Mouse (Mus musculus) midbrain, embryonic 11.5 days (tissue): ENCODE measurements around the gene Slc35d2. TPM values are rescaled to one million over a fixed set of nuclear protein-coding genes. Genes with fewer than 3 reads are reported as not detected.
A peak's percentile ranks its signal among the peaks of the same experiment; 100 is the strongest.
"Not testable (repeated sequence)": the region's sequence is repeated elsewhere in the genome, so short reads cannot be mapped to it uniquely, and the experiment has no call there.

Experiments
- ATAC-seq: fragments of 200-750 bp; cut with Nextera tagmentation; 2 replicates; pipeline ENCODE4 v1.8.0; 2017; ENCODE audit warnings: moderate TSS enrichment, moderate library complexity; ENCODE audit not compliant: low FRiP score
- DNase-seq: peaks from one replicate; pipeline ENCODE4 v3.0.0; 2015; ENCODE audit warnings: low spot score; ENCODE audit errors: missing footprints
- H3K27ac ChIP-seq: fragments of 300-500 bp; sonication (generic); 2 replicates; pipeline ENCODE4 v1.5.1; 2014; ENCODE audit warnings: low read depth, low read length
- H3K27me3 ChIP-seq: fragments of 300-500 bp; sonication (generic); 2 replicates; pipeline ENCODE4 v1.6.1; 2014; ENCODE audit warnings: mild to moderate bottlenecking, low read length, moderate library complexity, mixed read lengths; ENCODE audit not compliant: control insufficient read depth, insufficient read depth
- H3K36me3 ChIP-seq: fragments of 300-500 bp; sonication (generic); 2 replicates; pipeline ENCODE4 v1.6.1; 2014; ENCODE audit warnings: mild to moderate bottlenecking, low read length, moderate library complexity, mixed read lengths; ENCODE audit not compliant: control insufficient read depth, insufficient read depth
- H3K4me1 ChIP-seq: fragments of 300-500 bp; sonication (generic); 2 replicates; pipeline ENCODE4 v1.6.1; 2014; ENCODE audit warnings: low read length; ENCODE audit not compliant: control insufficient read depth, insufficient read depth
- H3K4me2 ChIP-seq: fragments of 300-500 bp; sonication (generic); 2 replicates; pipeline ENCODE4 v1.6.1; 2014; ENCODE audit warnings: mild to moderate bottlenecking, moderate library complexity
- H3K4me3 ChIP-seq: fragments of 300-500 bp; sonication (generic); 2 replicates; pipeline ENCODE4 v1.5.1; 2014; ENCODE audit warnings: low read depth, low read length
- H3K9ac ChIP-seq: fragments of 300-500 bp; sonication (generic); 2 replicates; pipeline ENCODE4 v1.6.1; 2014; ENCODE audit warnings: low read length
- H3K9me3 ChIP-seq: fragments of 300-500 bp; sonication (generic); 2 replicates; pipeline ENCODE4 v1.6.1; 2016; ENCODE audit warnings: low read length; ENCODE audit not compliant: control insufficient read depth
- WGBS: fragments of 180-500 bp; shearing (Covaris S2); extraction: QIAGEN DNeasy Blood & Tissue Kit; methylation state at CpG from one replicate; pipeline ENCODE4 v1.1.7; 2014; 5-methylcytosine and 5-hydroxymethylcytosine counted together
- polyA plus RNA-seq: library from polyadenylated mRNA; unstranded; fragments of >200 nt; fragmentation: Nextera tagmentation; extraction: Ambion mirVana; gene quantifications from 2 replicates; pipeline ENCODE4 v1.2.1, GENCODE M21; 2014

The Slc35d2 gene
- polyA plus RNA-seq, 1 experiment from 2014 or later, result 2.9 TPM

DNA sequence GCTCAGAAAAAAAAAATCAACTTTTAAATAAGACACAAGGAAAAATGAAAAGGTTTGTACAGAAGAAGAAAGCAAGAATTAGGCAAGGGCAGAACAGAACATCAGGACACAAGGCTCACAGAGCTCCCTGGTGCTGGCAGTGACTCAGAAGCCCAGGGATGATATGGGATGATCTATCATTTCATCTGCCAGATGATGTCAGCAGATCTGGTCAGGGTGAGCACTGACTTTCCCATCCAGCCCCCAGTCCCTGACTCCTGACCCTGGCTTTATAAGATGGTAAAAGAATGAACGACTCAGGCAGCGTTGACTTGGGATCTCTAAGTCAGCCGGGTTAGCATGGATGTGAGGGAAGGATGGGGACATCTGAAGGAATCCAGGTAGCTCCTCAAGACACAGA, 45.8 kb downstream of the Slc35d2 start:
- Histone ChIP-seq H3K4me2 (no peak overlapping the region), H3K27ac (no peak overlapping the region), H3K27me3 (no peaks in the 10 kb centered on the region), H3K9me3 (no peaks in the 10 kb centered on the region), H3K4me3 (no peak overlapping the region), H3K9ac (no peak overlapping the region), H3K36me3 (no peaks in the 10 kb centered on the region), H3K4me1 (peaks cover 13% of the 10 kb centered on the region)
- 91% methylated on average over 3 of the region's 3 CpGs for WGBS
- ATAC-seq (no peak), DNase-seq (no peak)

DNA sequence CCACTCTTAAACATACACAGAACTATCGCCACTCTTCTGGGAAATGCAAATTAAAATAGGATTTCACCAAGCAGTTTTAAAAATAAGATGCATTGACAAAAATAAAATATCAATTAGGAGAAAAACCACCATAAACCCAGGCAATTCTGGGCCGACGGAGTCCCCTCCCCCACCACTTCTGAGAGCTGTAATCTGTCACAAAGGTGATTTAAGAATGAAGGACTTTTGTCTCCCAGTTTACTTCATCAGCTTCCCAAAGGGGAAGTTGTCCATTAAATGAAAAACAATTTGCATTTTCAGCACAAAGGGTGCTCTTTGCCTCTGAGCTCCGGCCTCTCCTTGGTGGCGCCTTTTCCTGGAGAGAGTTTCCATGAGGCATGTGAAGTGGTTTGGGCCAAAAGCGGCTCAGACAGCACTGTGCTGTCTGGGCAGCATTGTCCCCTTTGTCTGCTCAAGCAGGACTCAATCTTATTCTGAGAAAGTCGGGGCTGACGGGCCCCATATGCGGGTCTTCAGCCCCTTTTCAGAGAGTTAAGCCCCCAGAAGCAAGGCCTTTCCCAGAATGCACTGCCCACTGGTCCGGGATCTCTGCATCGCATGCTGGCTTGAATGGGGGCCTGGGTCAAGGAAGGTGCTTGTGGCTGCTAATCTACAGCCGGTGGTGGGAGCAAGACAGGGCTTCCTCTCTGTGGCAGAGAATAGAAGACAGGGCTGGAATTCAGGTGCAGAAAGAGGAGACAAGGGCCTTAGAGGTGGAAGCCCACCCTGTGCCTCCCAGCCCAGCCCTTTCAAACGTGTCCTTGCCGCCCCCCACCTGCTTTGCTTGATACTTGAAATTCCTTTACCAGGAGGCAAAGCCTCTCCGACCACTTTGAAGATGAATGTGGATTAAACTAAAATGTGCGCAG, 47.9 kb downstream of the Slc35d2 start:
- 24% methylated on average over 16 of the region's 16 CpGs for WGBS
- Histone ChIP-seq H3K4me3 (no peak overlapping the region), H3K4me2 (peak overlapping the region; percentile 23; the same call in 1 of the 2 replicates), H3K36me3 (no peaks in the 10 kb centered on the region), H3K9me3 (no peaks in the 10 kb centered on the region), H3K4me1 (peaks cover 13% of the 10 kb centered on the region), H3K27ac (peak overlapping the region; percentile 80), H3K9ac (peak overlapping the region; percentile 41), H3K27me3 (no peaks in the 10 kb centered on the region)
- DNase-seq (peak; percentile 91), ATAC-seq (peak; percentile 89)

DNA sequence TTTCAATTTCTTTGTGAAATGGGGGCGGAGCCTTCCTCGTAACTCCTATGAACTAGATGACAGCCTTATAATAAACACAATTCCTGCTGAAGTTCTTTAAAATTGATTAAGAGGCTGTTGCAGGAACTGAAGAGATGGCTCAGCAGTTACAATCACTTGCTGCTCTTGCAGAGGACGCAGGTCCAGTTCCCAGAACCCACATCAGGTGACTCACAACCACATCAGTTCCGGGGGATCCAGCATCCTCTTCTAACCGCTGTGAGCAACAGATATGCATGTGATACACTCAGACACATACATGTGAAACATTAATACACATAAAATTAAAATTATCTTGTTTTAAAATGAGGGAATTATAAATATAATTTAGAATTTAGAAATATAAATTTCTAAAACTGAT, 51.6 kb downstream of the Slc35d2 start:
- ATAC-seq (no peak), DNase-seq (no peak)
- peaks cover 13% of the 10 kb centered on the region for H3K4me1 ChIP-seq
- H3K9ac ChIP-seq, result no peak overlapping the region
- 88% methylated on average over 5 of the region's 5 CpGs for WGBS
- no peak overlapping the region for H3K4me2 ChIP-seq
- no peak overlapping the region for H3K4me3 ChIP-seq
- no peak overlapping the region for H3K27ac ChIP-seq
- no peaks in the 10 kb centered on the region for H3K9me3 ChIP-seq
- H3K27me3 ChIP-seq, result no peaks in the 10 kb centered on the region
- H3K36me3 ChIP-seq, result no peaks in the 10 kb centered on the region

DNA sequence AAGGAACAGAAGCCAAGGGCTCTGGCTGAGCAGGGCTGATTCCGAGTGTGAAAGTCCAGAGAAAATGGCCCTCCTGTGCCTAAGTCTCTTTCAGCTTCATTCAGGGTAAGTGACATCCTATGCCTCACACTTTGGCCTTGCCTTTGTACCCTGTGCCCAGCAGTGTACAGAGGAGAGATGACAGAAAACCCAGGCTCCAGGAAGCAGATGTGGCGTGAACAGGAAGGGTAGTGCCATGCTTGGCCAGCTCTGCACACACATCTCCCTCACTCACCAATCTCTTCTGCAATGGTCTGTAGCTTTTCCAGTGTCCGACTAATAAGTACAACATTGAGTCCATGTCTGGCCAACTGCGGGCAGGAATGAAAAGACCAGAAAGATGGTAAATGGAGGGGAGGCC, 53.1 kb downstream of the Slc35d2 start:
- Histone ChIP-seq H3K27me3 (no peaks in the 10 kb centered on the region), H3K4me3 (no peak overlapping the region), H3K27ac (no peak overlapping the region), H3K36me3 (no peaks in the 10 kb centered on the region), H3K9ac (no peak overlapping the region), H3K4me1 (peaks cover 2% of the 10 kb centered on the region), H3K4me2 (no peak overlapping the region), H3K9me3 (no peaks in the 10 kb centered on the region)
- 86% methylated on average over 4 of the region's 4 CpGs for WGBS
- ATAC-seq (no peak), DNase-seq (no peak)

DNA sequence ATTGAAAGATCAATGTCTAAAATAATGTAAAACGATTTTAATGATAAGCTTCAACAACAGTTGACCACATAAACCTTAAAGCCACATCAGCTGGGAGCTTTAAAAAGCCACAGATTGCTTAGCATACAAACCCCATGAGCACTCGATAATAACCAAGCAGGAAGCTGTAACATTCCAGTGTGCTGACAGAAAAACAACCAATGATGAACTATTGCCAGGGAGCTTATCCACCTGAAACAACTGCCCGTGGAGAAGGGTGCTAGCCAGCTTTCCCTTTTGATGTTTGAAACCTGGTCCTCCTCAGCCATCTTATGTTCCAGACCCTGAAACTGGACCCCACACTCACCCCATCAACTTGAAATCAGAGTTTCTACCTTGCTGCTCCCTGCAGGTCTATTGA, 62.5 kb downstream of the Slc35d2 start:
- Histone ChIP-seq H3K4me1 (no peaks in the 10 kb centered on the region), H3K4me2 (no peak overlapping the region), H3K4me3 (no peak overlapping the region), H3K9me3 (no peaks in the 10 kb centered on the region), H3K36me3 (no peaks in the 10 kb centered on the region), H3K27me3 (no peaks in the 10 kb centered on the region), H3K9ac (no peak overlapping the region), H3K27ac (no peak overlapping the region)
- 75% methylated on average over 3 of the region's 3 CpGs for WGBS
- no peak for ATAC-seq
- DNase-seq, result no peak

DNA sequence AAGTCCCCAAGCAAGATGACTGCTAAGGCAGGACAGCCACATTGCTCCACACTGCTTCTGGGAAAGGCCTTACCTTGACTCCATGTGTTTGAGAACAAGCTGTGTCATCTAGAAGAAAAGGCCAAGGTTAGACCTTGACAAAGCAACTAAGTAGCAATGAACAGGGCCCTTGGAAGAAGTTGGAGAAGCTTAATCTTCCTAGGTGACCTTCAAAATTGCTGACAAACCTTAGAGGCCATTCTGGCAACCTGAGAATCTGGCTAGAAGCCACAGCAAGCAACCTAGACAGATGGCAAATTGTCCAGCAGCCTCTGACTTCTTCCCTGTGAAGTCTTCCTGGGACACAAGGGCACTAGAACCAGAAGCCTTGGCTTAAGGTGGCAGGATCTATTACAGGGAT, 64.9 kb downstream of the Slc35d2 start:
- Histone ChIP-seq H3K27me3 (no peaks in the 10 kb centered on the region), H3K9me3 (no peaks in the 10 kb centered on the region), H3K27ac (no peak overlapping the region), H3K4me1 (no peaks in the 10 kb centered on the region), H3K4me2 (no peak overlapping the region), H3K4me3 (no peak overlapping the region), H3K36me3 (no peaks in the 10 kb centered on the region), H3K9ac (no peak overlapping the region)
- no peak for DNase-seq
- no peak for ATAC-seq

DNA sequence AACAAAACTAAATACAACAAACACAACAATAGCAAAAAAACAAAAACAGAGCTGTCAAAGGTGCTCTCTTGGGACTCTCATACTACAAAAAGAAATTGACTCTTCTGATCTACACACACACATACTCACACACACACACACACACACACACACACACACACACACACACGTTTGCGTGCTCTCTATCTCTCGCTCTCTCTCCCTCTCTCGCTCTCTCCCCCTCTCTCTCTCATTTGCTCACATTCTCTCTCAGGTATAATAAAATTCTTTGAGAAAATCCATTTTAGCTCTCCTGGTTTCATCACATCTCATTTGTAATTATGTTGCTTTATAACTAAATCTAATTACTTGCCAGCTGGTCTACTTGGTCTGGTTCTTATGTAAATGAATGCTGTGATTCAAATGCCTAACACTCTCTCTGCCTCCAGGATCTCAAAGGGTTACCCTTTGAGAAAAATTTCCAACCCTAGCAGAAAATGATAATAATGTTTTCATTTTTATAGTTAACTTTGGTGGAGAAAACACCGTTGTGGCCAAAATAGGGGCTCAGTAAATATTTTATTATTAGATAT, 68.1 kb downstream of the Slc35d2 start:
- Histone ChIP-seq H3K27ac (no peak overlapping the region), H3K27me3 (no peaks in the 10 kb centered on the region), H3K4me1 (no peaks in the 10 kb centered on the region), H3K4me2 (no peak overlapping the region), H3K4me3 (no peak overlapping the region), H3K9ac (no peak overlapping the region), H3K36me3 (no peaks in the 10 kb centered on the region), H3K9me3 (no peaks in the 10 kb centered on the region)
- DNase-seq, result no peak
- WGBS, result 85% methylated on average over 5 of the region's 5 CpGs
- no peak for ATAC-seq

DNA sequence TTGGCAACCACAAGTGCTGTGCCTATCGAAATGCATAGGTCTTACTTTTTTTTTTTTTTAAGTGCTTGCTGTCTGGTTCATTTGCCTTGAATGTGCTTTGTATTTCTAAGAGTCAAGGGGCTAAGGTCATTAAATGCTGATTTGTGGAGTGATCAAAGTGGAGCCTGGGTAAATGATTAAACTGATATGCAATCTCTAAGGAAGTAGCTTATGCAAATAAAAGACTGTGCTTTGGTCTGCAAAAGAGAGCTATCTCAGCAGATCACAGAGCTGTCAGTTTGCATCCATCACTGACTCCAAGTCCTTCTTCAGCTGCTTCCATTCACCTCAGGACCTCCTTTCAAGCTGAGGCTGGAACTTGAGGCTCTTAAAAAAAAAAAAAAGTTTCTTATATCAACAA, 75.2 kb downstream of the Slc35d2 start:
- Histone ChIP-seq H3K9ac (no peak overlapping the region), H3K27ac (no peak overlapping the region), H3K36me3 (no peaks in the 10 kb centered on the region), H3K27me3 (no peaks in the 10 kb centered on the region), H3K4me3 (no peak overlapping the region), H3K4me1 (no peaks in the 10 kb centered on the region), H3K4me2 (no peak overlapping the region), H3K9me3 (no peaks in the 10 kb centered on the region; the same call in 1 of the 2 replicates)
- DNase-seq (no peak), ATAC-seq (no peak)
- 47% methylated on average over 1 of the region's 1 CpGs for WGBS

DNA sequence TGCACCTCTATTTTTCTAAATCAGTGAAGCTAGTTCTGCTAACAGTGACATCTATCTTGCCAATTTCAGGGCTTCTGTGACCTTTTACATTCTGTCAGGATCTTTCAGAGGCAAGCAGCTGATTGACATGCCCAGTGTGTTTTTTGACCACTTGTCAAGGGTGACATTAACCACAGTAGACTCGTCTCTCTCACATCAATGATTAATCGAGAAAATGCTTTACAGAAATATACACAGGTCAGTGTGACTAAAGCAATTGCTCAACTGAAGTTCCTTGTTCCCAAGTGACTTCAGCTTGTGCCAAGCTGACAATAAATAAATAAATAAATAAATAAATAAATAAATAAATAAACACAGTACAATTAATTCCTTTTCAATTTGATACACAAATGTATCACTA, 76.9 kb downstream of the Slc35d2 start:
- not testable (repeated sequence) for H3K36me3 ChIP-seq, ATAC-seq
- 88% methylated on average over 2 of the region's 2 CpGs for WGBS

More for the DNA sequence above, 76.9 kb downstream of the Slc35d2 start:
- not testable (repeated sequence) for H3K9ac ChIP-seq, H3K4me2 ChIP-seq, H3K27me3 ChIP-seq, H3K27ac ChIP-seq, H3K4me3 ChIP-seq, H3K4me1 ChIP-seq, H3K9me3 ChIP-seq, DNase-seq
